ENCODE assay signal across 25 mouse cellular contexts in the genomic region with DNA sequence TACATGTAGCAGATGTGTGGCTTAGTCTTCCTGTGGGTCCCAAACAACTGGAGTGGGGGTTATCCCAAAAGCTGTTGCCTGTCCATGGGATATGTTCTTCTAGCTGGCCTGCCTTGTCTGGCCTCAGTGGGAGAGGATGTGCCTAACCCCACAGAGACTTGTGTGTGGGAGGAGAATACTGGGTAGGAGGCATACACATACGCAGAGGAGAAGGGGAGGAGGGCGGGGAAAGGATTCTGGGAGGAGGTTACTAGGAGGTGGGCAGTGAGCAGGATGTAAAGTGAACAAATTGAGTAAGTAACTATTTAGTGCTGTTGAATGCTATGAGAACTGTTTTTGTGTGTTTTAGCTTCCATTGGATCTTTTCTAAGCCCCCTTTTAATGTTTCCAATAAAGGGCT. TPM values are rescaled to one million over a fixed set of nuclear protein-coding genes. Genes with fewer than 3 reads are reported as not detected.
"Had no signal": no experiment of that assay in that cellular context is flagged by ENCODE, and none has a peak within 500 bp of the region (broad histone marks: within the 10 kb centered on the region; RNA-seq: fewer than 3 reads in every experiment).

No protein-coding gene starts in this region.

- H3K36me3 ChIP-seq: neural tube, embryonic 12.5 days; neural tube, embryonic 13.5 days; neural tube, embryonic 15.5 days; stomach, embryonic 15.5 days had no signal

- H3K4me1 ChIP-seq: neural tube, embryonic 12.5 days; neural tube, embryonic 13.5 days; stomach, embryonic 15.5 days had no signal

- H3K27ac ChIP-seq: neural tube, embryonic 12.5 days; neural tube, embryonic 13.5 days; neural tube, embryonic 15.5 days; stomach, embryonic 15.5 days; stomach, postnatal 0 days had no signal

- H3K9ac ChIP-seq: neural tube, embryonic 12.5 days; neural tube, embryonic 13.5 days; neural tube, embryonic 15.5 days; stomach, embryonic 15.5 days had no signal

- H3K27me3 ChIP-seq: neural tube, embryonic 12.5 days; neural tube, embryonic 13.5 days; neural tube, embryonic 15.5 days; stomach, embryonic 15.5 days had no signal

- H3K4me2 ChIP-seq: neural tube, embryonic 12.5 days; neural tube, embryonic 13.5 days; neural tube, embryonic 15.5 days; stomach, embryonic 15.5 days had no signal

- DNase-seq: retina, postnatal 1 day; right cerebral cortex, adult 18-20 months; right cerebral cortex, postnatal 14 days; right cerebral cortex, postnatal 25 days; right cerebral cortex, postnatal 4 days; spleen, adult 18-20 months; thymus, adult 18-20 months; thymus, adult 2 months; thymus, postnatal 14 days; thymus, postnatal 25 days; thymus, postnatal 36 days; thymus, postnatal 4 days had no signal

- H3K4me3 ChIP-seq: neural tube, embryonic 12.5 days; neural tube, embryonic 13.5 days; neural tube, embryonic 15.5 days; stomach, embryonic 15.5 days had no signal

- H3K9me3 ChIP-seq: neural tube, embryonic 12.5 days; neural tube, embryonic 13.5 days; neural tube, embryonic 15.5 days; stomach, embryonic 15.5 days had no signal

RNA-seq across cellular contexts. Expression of a gene that starts 23.8 kb away (rescaled TPM):
- total RNA-seq: neutrophil, adult 5-6 weeks had no signal
- polyA plus RNA-seq: neural tube, embryonic 12.5 days; neural tube, embryonic 13.5 days; neural tube, embryonic 14.5 days; neural tube, embryonic 15.5 days; small intestine, adult 2 months; spleen, adult 2 months; stomach, embryonic 14.5 days; stomach, embryonic 15.5 days; stomach, embryonic 16.5 days; stomach, postnatal 0 days; thymus, adult 2 months; thymus, postnatal 0 days; urinary bladder, adult 2 months had no signal
